11 mouse cellular contexts compared by ENCODE assay signal in genomic region chr1:192778869-192779514, GRCm38 (mm10). TPM values are rescaled to one million over a fixed set of nuclear protein-coding genes. Genes with fewer than 3 reads are reported as not detected.
DNase-seq lines count a peak whose midpoint lies in the region; ATAC-seq and TF ChIP-seq lines count a peak whose summit lies in the region.
"Had no signal": no experiment of that assay in that cellular context is flagged by ENCODE, and none has a peak within 500 bp of the region (broad histone marks: within the 10 kb centered on the region; RNA-seq: fewer than 3 reads in every experiment).

No protein-coding gene starts in this region.

- no peaks in the 10 kb centered on the region for H3K36me3 ChIP-seq in lung, embryonic 14.5 days (ENCODE audit: insufficient read depth)
- no peaks in the 10 kb centered on the region for H3K36me3 ChIP-seq in intestine, embryonic 15.5 days
- H3K36me3 ChIP-seq in stomach, embryonic 16.5 days (ENCODE audit: control insufficient read depth, insufficient read depth, low read length): no peaks in the 10 kb centered on the region
- H3K36me3 ChIP-seq: liver, embryonic 15.5 days had no signal

- DNase-seq in embryo, embryonic 10 days (ENCODE audit: low spot score): peak; percentile 40
- DNase-seq in embryo, embryonic 10.5 days (ENCODE audit: low spot score): no peak
- DNase-seq in lung, embryonic 14.5 days: peak; percentile 70
- DNase-seq in lung, postnatal 36 days: no peak
- no peak for DNase-seq in retina, embryonic 14.5 days (ENCODE audit: low spot score)
- DNase-seq in c-Kit-positive CD71-positive TER-119-positive erythroid progenitor cells, embryonic 14.5 days (ENCODE audit: low spot score): no peak
- DNase-seq: cerebellum, postnatal 14 days had no signal

- H3K9me3 ChIP-seq in lung, embryonic 14.5 days (ENCODE audit: low read depth, low read length): no peaks in the 10 kb centered on the region
- no peaks in the 10 kb centered on the region for H3K9me3 ChIP-seq in intestine, embryonic 15.5 days
- H3K9me3 ChIP-seq in stomach, embryonic 16.5 days (replicated peaks; ENCODE audit: control insufficient read depth, low read length): no peaks in the 10 kb centered on the region
- H3K9me3 ChIP-seq: liver, embryonic 15.5 days had no signal

- peaks cover under 1% of the 10 kb centered on the region for H3K4me1 ChIP-seq in lung, embryonic 14.5 days (ENCODE audit: insufficient read depth)
- 0 out of 2 replicates have a peak, but pooled peaks cover 4% of the 10 kb centered on the region for H3K4me1 ChIP-seq in intestine, embryonic 15.5 days (replicated peaks)
- peaks cover 6% of the 10 kb centered on the region; the same call in 1 of the 2 replicates for H3K4me1 ChIP-seq in stomach, embryonic 16.5 days (ENCODE audit: control insufficient read depth, insufficient read depth, low read length)
- H3K4me1 ChIP-seq: liver, embryonic 15.5 days had no signal

- 28% methylated on average over 6 of the region's 6 CpGs for WGBS in lung, embryonic 14.5 days
- 39% methylated on average over 6 of the region's 6 CpGs for WGBS in intestine, embryonic 15.5 days
- 29% methylated on average over 6 of the region's 6 CpGs for WGBS in stomach, embryonic 16.5 days

- H3K4me3 ChIP-seq in lung, embryonic 14.5 days (ENCODE audit: low read depth, low read length): no peak overlapping the region
- no peak overlapping the region for H3K4me3 ChIP-seq in intestine, embryonic 15.5 days (replicated peaks)
- H3K4me3 ChIP-seq in stomach, embryonic 16.5 days (replicated peaks; ENCODE audit: low read length): no peak overlapping the region
- H3K4me3 ChIP-seq: liver, embryonic 15.5 days had no signal

- TF ChIP-seq CTCF in lung, embryonic 14.5 days (IDR thresholded peaks at IDR 0.05; ENCODE audit: low read depth): no peak

- H3K4me2 ChIP-seq in lung, embryonic 14.5 days: no peak overlapping the region
- no peak overlapping the region for H3K4me2 ChIP-seq in intestine, embryonic 15.5 days (replicated peaks)
- no peak overlapping the region for H3K4me2 ChIP-seq in stomach, embryonic 16.5 days (ENCODE audit: low read depth, low read length)
- H3K4me2 ChIP-seq: liver, embryonic 15.5 days had no signal

- H3K27me3 ChIP-seq in lung, embryonic 14.5 days (ENCODE audit: insufficient read depth, low read length): no peaks in the 10 kb centered on the region
- H3K27me3 ChIP-seq in intestine, embryonic 15.5 days (replicated peaks): no peaks in the 10 kb centered on the region
- no peaks in the 10 kb centered on the region for H3K27me3 ChIP-seq in stomach, embryonic 16.5 days (ENCODE audit: control insufficient read depth, insufficient read depth, low read length)
- H3K27me3 ChIP-seq: liver, embryonic 15.5 days had no signal

- peak; percentile 77 for ATAC-seq in lung, embryonic 14.5 days (ENCODE audit: insufficient read depth)
- ATAC-seq in intestine, embryonic 15.5 days: 0 out of 2 replicates have a peak, but pooled peaks have one; percentile 19
- peak; percentile 19; the same call in 1 of the 2 replicates for ATAC-seq in stomach, embryonic 16.5 days (ENCODE audit: insufficient read depth, low FRiP score)
- ATAC-seq: activated CD4-positive, CD25-positive, alpha-beta regulatory T cell, adult 4 months had no signal

- H3K27ac ChIP-seq in lung, embryonic 14.5 days (ENCODE audit: low read depth): peak overlapping the region; percentile 34; the same call in 1 of the 2 replicates
- peak overlapping the region; percentile 38 for H3K27ac ChIP-seq in intestine, embryonic 15.5 days
- H3K27ac ChIP-seq in stomach, embryonic 16.5 days (ENCODE audit: low read length): peak overlapping the region; percentile 39
- H3K27ac ChIP-seq: liver, embryonic 15.5 days had no signal

- H3K9ac ChIP-seq in lung, embryonic 14.5 days: no peak overlapping the region
- H3K9ac ChIP-seq in intestine, embryonic 15.5 days: no peak overlapping the region
- no peak overlapping the region for H3K9ac ChIP-seq in stomach, embryonic 16.5 days (ENCODE audit: low read length)
- H3K9ac ChIP-seq: liver, embryonic 15.5 days had no signal

RNA-seq across cellular contexts. Expression of gene Hhat, which starts 8.0 kb away (rescaled TPM):
- polyA plus RNA-seq in lung, embryonic 14.5 days (2014; fragmentation: Nextera tagmentation; extraction: Ambion mirVana): 12.8 and 12.9 TPM in 2 replicates
- 9.2 and 9.7 TPM in 2 replicates for polyA plus RNA-seq in intestine, embryonic 15.5 days (2015; fragmentation: Nextera tagmentation; extraction: Ambion mirVana)
- 8.1 and 8.9 TPM in 2 replicates for polyA plus RNA-seq in stomach, embryonic 16.5 days (2015; fragmentation: Nextera tagmentation; extraction: Ambion mirVana)

Comparison
In these comparisons a context has a peak if more than half of its experiments do, and no peak if none do; other contexts are left out.
1. DNase-seq: peak in embryo, embryonic 10 days (single experiment) and lung, embryonic 14.5 days (single experiment); none in embryo, embryonic 10.5 days (single experiment), lung, postnatal 36 days (single experiment), retina, embryonic 14.5 days (single experiment) and c-Kit-positive CD71-positive TER-119-positive erythroid progenitor cells, embryonic 14.5 days (single experiment).
2. ATAC-seq: peak in every context shown above with its lines; median percentile 77 in lung, embryonic 14.5 days; 19 in intestine, embryonic 15.5 days; 19 in stomach, embryonic 16.5 days.
3. Peak in every context shown above with its lines, with median percentiles within 50 percentile points of each other: H3K27ac ChIP-seq.